Mouse (Mus musculus) ES-Bruce4 (cell line): ENCODE measurements around the gene Ifna2. TPM values are rescaled to one million over a fixed set of nuclear protein-coding genes. Genes with fewer than 3 reads are reported as not detected.

Experiments
- H3K27ac ChIP-seq: 2 replicates; pipeline ENCODE4 v1.5.1; 2012; ENCODE audit warnings: low read length, inconsistent platforms; ENCODE audit not compliant: insufficient read depth
- H3K27me3 ChIP-seq: 2 replicates; pipeline ENCODE4 v1.6.1; 2012; ENCODE audit warnings: mild to moderate bottlenecking, low read length, inconsistent platforms; ENCODE audit not compliant: control insufficient read depth, poor library complexity, insufficient read depth, severe bottlenecking
- H3K36me3 ChIP-seq: 2 replicates; pipeline ENCODE4 v1.6.1; 2012; ENCODE audit warnings: inconsistent platforms, mild to moderate bottlenecking, low read length, moderate library complexity; ENCODE audit not compliant: control insufficient read depth, poor library complexity, insufficient read depth, severe bottlenecking
- H3K4me1 ChIP-seq: one replicate; pipeline ENCODE4 v1.8.1; 2011; ENCODE audit warnings: low read length; ENCODE audit not compliant: control insufficient read depth, insufficient read depth
- H3K4me3 ChIP-seq: 2 replicates; pipeline ENCODE4 v1.5.1; 2011; ENCODE audit warnings: low read depth, mild to moderate bottlenecking, low read length
- H3K9ac ChIP-seq: 2 replicates; pipeline ENCODE4 v1.6.1; 2012; ENCODE audit warnings: low read depth, mild to moderate bottlenecking, inconsistent platforms; ENCODE audit not compliant: poor library complexity, severe bottlenecking
- H3K9me3 ChIP-seq: replicated peaks from 2 replicates; pipeline ENCODE4 v1.6.1; 2012; ENCODE audit warnings: mild to moderate bottlenecking, low read length, inconsistent platforms; ENCODE audit not compliant: control insufficient read depth, poor library complexity, insufficient read depth, severe bottlenecking
- CTCF ChIP-seq: IDR thresholded peaks from one replicate; pipeline ENCODE4 v1.8.1; 2011; ENCODE audit warnings: low read depth, low read length
- EP300 ChIP-seq: IDR thresholded peaks from 2 replicates; pipeline ENCODE4 v1.6.1; 2011; ENCODE audit warnings: low read depth, low read length; ENCODE audit not compliant: insufficient read depth
- POLR2A ChIP-seq: IDR thresholded peaks from one replicate; pipeline ENCODE4 v1.8.1; 2011; ENCODE audit warnings: low read length; ENCODE audit not compliant: insufficient read depth
- polyA plus RNA-seq: library from polyadenylated mRNA; stranded (reverse); fragments of >200 nt; gene quantifications from 2 replicates; pipeline ENCODE4 v1.2.4, GENCODE M21; 2011; ENCODE audit warnings: low read depth; ENCODE audit not compliant: missing spikeins, insufficient read depth, insufficient read length

The Ifna2 gene
- polyA plus RNA-seq, 1 experiment = not detected

DNA sequence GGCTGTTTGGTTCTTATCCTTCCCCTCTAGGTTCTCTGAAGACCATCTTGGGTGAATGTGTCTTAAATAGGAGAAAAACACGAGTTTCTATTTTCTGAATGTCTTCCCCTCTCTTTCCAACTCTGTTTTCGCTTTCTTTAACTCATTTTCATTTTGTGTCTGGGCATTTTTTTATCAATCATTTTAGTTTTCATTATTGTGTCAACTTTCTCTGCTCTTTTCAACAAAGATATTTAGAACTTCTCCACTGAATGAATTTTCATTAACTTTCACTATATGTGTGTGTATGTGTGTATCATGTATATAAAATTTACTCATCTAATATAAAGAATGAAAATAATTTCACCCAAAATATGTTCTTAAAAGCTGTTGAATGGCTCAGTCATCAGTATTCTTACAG, 7.5 kb upstream of the Ifna2 start, which contains the start of gene Ifnab:
Ifnab (minus strand) TSS at position 101 of the 400 bp plus-strand sequence.
- Histone ChIP-seq H3K9ac (no peak within 1 kb of the TSS), H3K4me3 (no peak within 1 kb of the TSS), H3K27ac (no peak within 1 kb of the TSS), H3K9me3 (no peaks in the 10 kb centered on the region; the same call in 1 of the 2 replicates), H3K36me3 (no peaks in the 10 kb centered on the region), H3K4me1 (no peaks in the 10 kb centered on the region), H3K27me3 (no peaks in the 10 kb centered on the region; the same call in 1 of the 2 replicates)
- no peak for TF ChIP-seq EP300
- no peak for TF ChIP-seq CTCF
- no peak for TF ChIP-seq POLR2A

- no peak overlapping the region for H3K4me3 ChIP-seq
- no peaks in the 10 kb centered on the region for H3K4me1 ChIP-seq
- no peak overlapping the region for H3K9ac ChIP-seq
- no peaks in the 10 kb centered on the region for H3K9me3 ChIP-seq
- H3K27ac ChIP-seq = no peak overlapping the region
- no peaks in the 10 kb centered on the region for H3K27me3 ChIP-seq
- TF ChIP-seq CTCF (no peak), EP300 (no peak), POLR2A (no peak)
- no peaks in the 10 kb centered on the region for H3K36me3 ChIP-seq
Observed at GRCm38 (mm10) chr4:88681353-88681752, 2.4 kb downstream of the Ifna2 start.

GRCm38 (mm10) chr4:88680362-88680761, 3.4 kb downstream of the Ifna2 start:
- Histone ChIP-seq H3K4me1 (no peaks in the 10 kb centered on the region), H3K9me3 (no peaks in the 10 kb centered on the region), H3K4me3 (no peak overlapping the region), H3K27ac (no peak overlapping the region), H3K27me3 (no peaks in the 10 kb centered on the region), H3K36me3 (no peaks in the 10 kb centered on the region), H3K9ac (no peak overlapping the region)
- no peak for TF ChIP-seq POLR2A
- TF ChIP-seq CTCF = no peak
- TF ChIP-seq EP300 = no peak

DNA sequence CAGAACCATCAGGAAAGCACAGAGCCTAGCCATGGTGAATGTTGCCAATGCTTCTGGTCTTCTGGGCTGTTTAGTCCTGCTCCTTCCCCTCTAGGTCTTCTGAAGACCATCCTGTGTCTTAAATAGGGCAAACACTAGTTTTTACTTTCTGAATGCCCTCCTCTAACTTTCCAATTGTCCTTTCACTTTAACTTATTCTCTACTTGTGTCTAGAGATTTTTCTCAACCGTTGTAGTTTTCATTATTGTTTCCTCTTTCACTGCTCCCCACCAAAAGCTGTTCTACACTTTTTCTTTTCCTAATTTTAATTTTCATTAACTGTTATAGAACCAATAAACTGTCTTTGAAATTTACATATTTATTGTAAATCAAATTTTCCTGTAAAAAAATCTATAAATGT, 6.9 kb downstream of the Ifna2 start, which contains the start of gene Ifna16:
Ifna16 (minus strand) TSS at position 101 of the 400 bp plus-strand sequence.
- H3K4me3 ChIP-seq = no peak within 1 kb of the TSS
- no peak within 1 kb of the TSS for H3K27ac ChIP-seq
- H3K27me3 ChIP-seq = no peaks in the 10 kb centered on the region
- H3K36me3 ChIP-seq = no peaks in the 10 kb centered on the region
- no peak within 1 kb of the TSS for H3K9ac ChIP-seq
- no peak for TF ChIP-seq EP300
- TF ChIP-seq POLR2A = no peak
- no peak for TF ChIP-seq CTCF
- no peaks in the 10 kb centered on the region for H3K4me1 ChIP-seq
- H3K9me3 ChIP-seq = no peaks in the 10 kb centered on the region

- TF ChIP-seq EP300 (0 out of 2 replicates have a peak, but pooled peaks have one; percentile 28), POLR2A (no peak)
- H3K27me3 ChIP-seq = no peaks in the 10 kb centered on the region
Observed at GRCm38 (mm10) chr4:88655461-88655860, 28.3 kb downstream of the Ifna2 start.

GRCm38 (mm10) chr4:88653644-88654043, 30.1 kb downstream of the Ifna2 start:
- Histone ChIP-seq H3K4me1 (no peaks in the 10 kb centered on the region), H3K9ac (no peak overlapping the region), H3K9me3 (peaks cover 5% of the 10 kb centered on the region), H3K27ac (peak overlapping the region; percentile 93), H3K4me3 (no peak overlapping the region), H3K36me3 (no peaks in the 10 kb centered on the region), H3K27me3 (no peaks in the 10 kb centered on the region; the same call in 1 of the 2 replicates)
- TF ChIP-seq EP300 (peak; percentile 57), CTCF (no peak), POLR2A (no peak)

More at GRCm38 (mm10) chr4:88655461-88655860, 28.3 kb downstream of the Ifna2 start:
- H3K36me3 ChIP-seq = no peaks in the 10 kb centered on the region
- no peaks in the 10 kb centered on the region for H3K4me1 ChIP-seq
- no peak overlapping the region for H3K9ac ChIP-seq
- H3K9me3 ChIP-seq = peaks cover 5% of the 10 kb centered on the region
- H3K4me3 ChIP-seq = no peak overlapping the region
- H3K27ac ChIP-seq = no peak overlapping the region
